Mouse (Mus musculus) liver, embryonic 14.5 days (tissue): Measurements from ENCODE around the gene Sorcs2.

ENCODE experiments used
- CTCF ChIP-seq: IDR thresholded peaks from 2 replicates; pipeline ENCODE4 v1.5.1; 2016; ENCODE audit warnings: antibody characterized with exemption, low read depth, control low read depth
- EP300 ChIP-seq: IDR thresholded peaks from 2 replicates; pipeline ENCODE4 v1.6.1; 2016; ENCODE audit warnings: antibody characterized with exemption, low read depth

GRCm38 (mm10) chr5:36339283-36339682, 58.7 kb downstream of the Sorcs2 start:
- no peak for TF ChIP-seq EP300
- no peak for TF ChIP-seq CTCF
